Mouse (Mus musculus) forebrain, embryonic 12.5 days (tissue): ENCODE measurements around the gene Esrrb. TPM values are rescaled to one million over a fixed set of nuclear protein-coding genes. Genes with fewer than 3 reads are reported as not detected.

Source experiments
- ATAC-seq: fragments of 200-750 bp; cut with Nextera tagmentation; 2 replicates; pipeline ENCODE4 v1.8.0; 2017; ENCODE audit warnings: moderate TSS enrichment; ENCODE audit not compliant: low FRiP score
- H3K27ac ChIP-seq: fragments of 300-500 bp; sonication (generic); 2 replicates; pipeline ENCODE4 v1.5.1; 2016; ENCODE audit warnings: mild to moderate bottlenecking
- H3K27me3 ChIP-seq: fragments of 300-500 bp; sonication (generic); 2 replicates; pipeline ENCODE4 v1.6.1; 2016; ENCODE audit warnings: mild to moderate bottlenecking
- H3K36me3 ChIP-seq: fragments of 300-500 bp; sonication (generic); replicated peaks from 2 replicates; pipeline ENCODE4 v1.6.1; 2016; ENCODE audit warnings: mild to moderate bottlenecking
- H3K4me1 ChIP-seq: fragments of 300-500 bp; sonication (generic); 2 replicates; pipeline ENCODE4 v1.6.1; 2016
- H3K4me2 ChIP-seq: fragments of 300-500 bp; sonication (generic); 2 replicates; pipeline ENCODE4 v1.6.1; 2016; ENCODE audit warnings: mild to moderate bottlenecking, moderate library complexity
- H3K4me3 ChIP-seq: fragments of 300-500 bp; sonication (generic); replicated peaks from 2 replicates; pipeline ENCODE4 v1.5.1; 2016; ENCODE audit warnings: mild to moderate bottlenecking
- H3K9ac ChIP-seq: fragments of 300-500 bp; sonication (generic); 2 replicates; pipeline ENCODE4 v1.6.1; 2016; ENCODE audit warnings: mild to moderate bottlenecking
- H3K9me3 ChIP-seq: fragments of 300-500 bp; sonication (generic); 2 replicates; pipeline ENCODE4 v1.6.1; 2016
- WGBS: fragments of 180-500 bp; shearing (Covaris S2); methylation state at CpG from one replicate; pipeline ENCODE4 v1.1.7; 2016; 5-methylcytosine and 5-hydroxymethylcytosine counted together
- polyA plus RNA-seq: library from polyadenylated mRNA; unstranded; fragments of >200 nt; fragmentation: Nextera tagmentation; extraction: Ambion mirVana; gene quantifications from 2 replicates; pipeline ENCODE4 v1.2.1, GENCODE M21; 2016

Gene Esrrb
- polyA plus RNA-seq, 1 experiment from 2014 or later = 0.41 TPM

- Histone ChIP-seq H3K36me3 (no peaks in the 10 kb centered on the region), H3K9ac (no peak overlapping the region), H3K4me1 (peaks cover 21% of the 10 kb centered on the region), H3K4me3 (peak overlapping the region; percentile 48), H3K9me3 (no peaks in the 10 kb centered on the region), H3K27ac (no peak overlapping the region), H3K4me2 (peak overlapping the region; percentile 76), H3K27me3 (peaks cover 90% of the 10 kb centered on the region)
- ATAC-seq = no peak
- 2% methylated on average over 59 of the region's 59 CpGs for WGBS
Measured at GRCm38 (mm10) chr12:86422166-86422910, 61.4 kb downstream of the Esrrb start.

- H3K4me1 ChIP-seq = peaks cover 21% of the 10 kb centered on the region
- no peak overlapping the region for H3K27ac ChIP-seq
- H3K4me2 ChIP-seq = no peak overlapping the region
- H3K9ac ChIP-seq = no peak overlapping the region
- H3K4me3 ChIP-seq = no peak overlapping the region
- 2% methylated on average over 13 of the region's 13 CpGs for WGBS
- no peaks in the 10 kb centered on the region for H3K36me3 ChIP-seq
- no peak for ATAC-seq
- no peaks in the 10 kb centered on the region for H3K9me3 ChIP-seq
- peaks cover 85% of the 10 kb centered on the region for H3K27me3 ChIP-seq
Measured at GRCm38 (mm10) chr12:86423102-86423501, 62.2 kb downstream of the Esrrb start.

GRCm38 (mm10) chr12:86427585-86427984 lies 66.7 kb downstream of the Esrrb start:
- Histone ChIP-seq H3K4me3 (no peak overlapping the region), H3K4me1 (peaks cover 7% of the 10 kb centered on the region), H3K9ac (no peak overlapping the region), H3K27ac (no peak overlapping the region), H3K9me3 (no peaks in the 10 kb centered on the region), H3K4me2 (no peak overlapping the region), H3K27me3 (peaks cover 68% of the 10 kb centered on the region), H3K36me3 (no peaks in the 10 kb centered on the region)
- WGBS = 62% methylated on average over 2 of the region's 2 CpGs
- no peak for ATAC-seq

- no peaks in the 10 kb centered on the region for H3K9me3 ChIP-seq
- ATAC-seq = no peak
Measured at GRCm38 (mm10) chr12:86431671-86432070, 70.8 kb downstream of the Esrrb start.

GRCm38 (mm10) chr12:86433371-86433821 lies 72.5 kb downstream of the Esrrb start:
- Histone ChIP-seq H3K36me3 (no peaks in the 10 kb centered on the region), H3K9me3 (no peaks in the 10 kb centered on the region), H3K27me3 (peaks cover 36% of the 10 kb centered on the region), H3K9ac (0 out of 2 replicates have a peak overlapping the region, but pooled peaks have one; percentile 29), H3K4me3 (peak overlapping the region; percentile 28), H3K27ac (no peak overlapping the region), H3K4me2 (peak overlapping the region; percentile 51), H3K4me1 (peaks cover 10% of the 10 kb centered on the region)
- 5% methylated on average over 9 of the region's 13 CpGs for WGBS
- ATAC-seq = peak; percentile 83

More at GRCm38 (mm10) chr12:86431671-86432070, 70.8 kb downstream of the Esrrb start:
- WGBS = 28% methylated on average over 5 of the region's 5 CpGs
- H3K27ac ChIP-seq = no peak overlapping the region
- H3K4me3 ChIP-seq = no peak overlapping the region
- H3K4me2 ChIP-seq = no peak overlapping the region
- no peaks in the 10 kb centered on the region for H3K36me3 ChIP-seq
- no peak overlapping the region for H3K9ac ChIP-seq
- H3K4me1 ChIP-seq = peaks cover 10% of the 10 kb centered on the region
- H3K27me3 ChIP-seq = peaks cover 38% of the 10 kb centered on the region

- no peak for ATAC-seq
- 87% methylated on average over 13 of the region's 13 CpGs for WGBS
- H3K27ac ChIP-seq = no peak overlapping the region
Measured at GRCm38 (mm10) chr12:86435651-86436050, 74.7 kb downstream of the Esrrb start.

GRCm38 (mm10) chr12:86450848-86451247 lies 89.9 kb downstream of the Esrrb start:
- Histone ChIP-seq H3K4me3 (no peak overlapping the region), H3K27ac (no peak overlapping the region), H3K9ac (no peak overlapping the region), H3K4me1 (no peaks in the 10 kb centered on the region), H3K36me3 (no peaks in the 10 kb centered on the region), H3K9me3 (no peaks in the 10 kb centered on the region), H3K4me2 (no peak overlapping the region), H3K27me3 (no peaks in the 10 kb centered on the region)
- ATAC-seq = no peak
- WGBS = 91% methylated on average over 5 of the region's 5 CpGs

More at GRCm38 (mm10) chr12:86435651-86436050, 74.7 kb downstream of the Esrrb start:
- Histone ChIP-seq H3K27me3 (peaks cover 17% of the 10 kb centered on the region), H3K4me1 (peaks cover 10% of the 10 kb centered on the region), H3K36me3 (no peaks in the 10 kb centered on the region), H3K9me3 (no peaks in the 10 kb centered on the region), H3K4me2 (no peak overlapping the region), H3K9ac (no peak overlapping the region), H3K4me3 (no peak overlapping the region)

GRCm38 (mm10) chr12:86455009-86455408 lies 94.1 kb downstream of the Esrrb start:
- no peaks in the 10 kb centered on the region for H3K9me3 ChIP-seq
- no peak overlapping the region for H3K9ac ChIP-seq
- H3K4me1 ChIP-seq = no peaks in the 10 kb centered on the region
- H3K4me2 ChIP-seq = no peak overlapping the region
- H3K36me3 ChIP-seq = no peaks in the 10 kb centered on the region
- H3K27ac ChIP-seq = no peak overlapping the region
- WGBS = 72% methylated on average over 1 of the region's 1 CpGs
- H3K4me3 ChIP-seq = no peak overlapping the region
- no peaks in the 10 kb centered on the region for H3K27me3 ChIP-seq
- ATAC-seq = no peak

- H3K4me2 ChIP-seq = no peak overlapping the region
- WGBS = 49% methylated on average over 9 of the region's 9 CpGs
- H3K36me3 ChIP-seq = no peaks in the 10 kb centered on the region
- H3K4me1 ChIP-seq = peaks cover 12% of the 10 kb centered on the region; the same call in 1 of the 2 replicates
- 0 out of 2 replicates have a peak overlapping the region, but pooled peaks have one; percentile 48 for H3K27ac ChIP-seq
- peak; percentile 75 for ATAC-seq
- H3K9ac ChIP-seq = no peak overlapping the region
- H3K4me3 ChIP-seq = no peak overlapping the region
- no peaks in the 10 kb centered on the region for H3K9me3 ChIP-seq
- H3K27me3 ChIP-seq = no peaks in the 10 kb centered on the region
Measured at GRCm38 (mm10) chr12:86462742-86463470, 102.0 kb downstream of the Esrrb start.

GRCm38 (mm10) chr12:86464385-86464784 lies 103.5 kb downstream of the Esrrb start:
- WGBS = 81% methylated on average over 1 of the region's 1 CpGs
- H3K36me3 ChIP-seq = no peaks in the 10 kb centered on the region
- H3K4me1 ChIP-seq = peaks cover 12% of the 10 kb centered on the region; the same call in 1 of the 2 replicates
- no peak for ATAC-seq
- H3K4me3 ChIP-seq = no peak overlapping the region
- no peak overlapping the region for H3K9ac ChIP-seq
- no peak overlapping the region for H3K4me2 ChIP-seq
- no peaks in the 10 kb centered on the region for H3K9me3 ChIP-seq
- no peaks in the 10 kb centered on the region for H3K27me3 ChIP-seq
- H3K27ac ChIP-seq = no peak overlapping the region

GRCm38 (mm10) chr12:86466180-86466579 lies 105.3 kb downstream of the Esrrb start:
- no peaks in the 10 kb centered on the region for H3K27me3 ChIP-seq
- H3K36me3 ChIP-seq = no peaks in the 10 kb centered on the region
- peaks cover 12% of the 10 kb centered on the region; the same call in 1 of the 2 replicates for H3K4me1 ChIP-seq
- H3K4me2 ChIP-seq = no peak overlapping the region
- no peaks in the 10 kb centered on the region for H3K9me3 ChIP-seq
- H3K4me3 ChIP-seq = no peak overlapping the region
- no peak overlapping the region for H3K27ac ChIP-seq
- ATAC-seq = no peak
- no peak overlapping the region for H3K9ac ChIP-seq
- WGBS = 69% methylated on average over 4 of the region's 4 CpGs

- no peaks in the 10 kb centered on the region for H3K4me1 ChIP-seq
- no peaks in the 10 kb centered on the region for H3K36me3 ChIP-seq
- no peak for ATAC-seq
- H3K27me3 ChIP-seq = no peaks in the 10 kb centered on the region
- H3K9ac ChIP-seq = no peak overlapping the region
- no peak overlapping the region for H3K4me3 ChIP-seq
- WGBS = 59% methylated on average over 23 of the region's 23 CpGs
- H3K9me3 ChIP-seq = no peaks in the 10 kb centered on the region
- no peak overlapping the region for H3K27ac ChIP-seq
- no peak overlapping the region for H3K4me2 ChIP-seq
Measured at GRCm38 (mm10) chr12:86469919-86470318, 109.0 kb downstream of the Esrrb start.
